Mouse (Mus musculus) bone marrow macrophage, adult 2 months (primary cell): ENCODE measurements around the gene Traip. TPM values are rescaled to one million over a fixed set of nuclear protein-coding genes. Genes with fewer than 3 reads are reported as not detected.

Source experiments
- H3K27ac ChIP-seq: 2 replicates; pipeline ENCODE4 v1.5.1; 2012; ENCODE audit warnings: low read depth, low read length; ENCODE audit not compliant: insufficient read depth
- H3K4me1 ChIP-seq: 2 replicates; pipeline ENCODE4 v1.6.1; 2012; ENCODE audit warnings: low read length; ENCODE audit not compliant: control insufficient read depth, insufficient read depth
- H3K4me3 ChIP-seq: 2 replicates; pipeline ENCODE4 v1.5.1; 2012; ENCODE audit warnings: mild to moderate bottlenecking, low read length, moderate library complexity; ENCODE audit not compliant: insufficient read depth
- CTCF ChIP-seq: IDR thresholded peaks from 2 replicates; pipeline ENCODE4 v1.5.1; 2012; ENCODE audit warnings: low read depth, mild to moderate bottlenecking, low read length, moderate library complexity
- POLR2A ChIP-seq: IDR thresholded peaks from 2 replicates; pipeline ENCODE4 v1.6.1; 2012; ENCODE audit warnings: mild to moderate bottlenecking, low read depth, low read length, borderline replicate concordance
- polyA plus RNA-seq: library from polyadenylated mRNA; stranded (reverse); fragments of >200 nt; gene quantifications from 2 replicates; pipeline ENCODE4 v1.2.4, GENCODE M21; 2012; ENCODE audit not compliant: missing spikeins, insufficient read depth, insufficient read length

The Traip gene
- polyA plus RNA-seq, 1 experiment: 5.0 TPM

DNA sequence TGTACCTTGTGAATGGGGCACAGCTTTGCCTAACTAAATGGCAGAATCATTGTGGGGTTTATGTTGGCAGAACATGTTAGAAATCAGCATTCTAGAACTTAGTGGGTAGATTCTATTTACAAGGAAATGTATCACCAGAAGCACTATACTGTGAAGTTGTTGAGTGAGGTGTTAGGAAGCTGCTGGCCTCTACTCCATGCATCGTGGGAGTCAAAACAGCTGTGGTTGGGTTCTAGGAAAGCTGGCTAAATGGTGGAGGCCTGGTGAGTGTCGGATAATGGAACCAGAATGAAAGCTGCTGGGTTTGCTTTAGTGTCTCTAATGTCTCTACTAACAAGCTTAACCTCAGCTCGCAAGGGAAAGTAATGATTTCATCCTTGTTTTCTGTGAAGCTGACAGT lies 67.2 kb downstream of the Traip start:
- Histone ChIP-seq H3K27ac (no peak overlapping the region), H3K4me1 (0 out of 2 replicates have a peak, but pooled peaks cover 5% of the 10 kb centered on the region), H3K4me3 (no peak overlapping the region)
- no peak for TF ChIP-seq POLR2A

DNA sequence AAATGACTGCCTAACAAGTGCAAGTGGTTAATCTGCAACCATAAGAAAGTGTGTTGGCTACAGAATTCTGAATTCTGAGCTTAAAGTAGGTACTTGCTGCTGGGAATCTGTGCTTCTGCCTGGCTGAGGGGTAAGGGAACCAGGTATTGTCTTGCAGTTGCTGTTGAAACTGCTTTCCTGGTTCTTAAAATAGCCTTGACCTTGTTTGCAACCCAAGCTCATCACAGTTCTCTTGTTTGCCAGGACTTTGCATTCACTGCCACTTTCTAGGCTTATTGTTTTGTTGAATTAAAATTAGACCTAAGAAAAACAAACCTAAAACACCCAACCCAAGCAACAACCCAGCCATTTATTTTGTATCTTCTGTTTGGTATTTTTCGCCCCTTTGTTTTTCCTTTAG lies 70.8 kb downstream of the Traip start:
- Histone ChIP-seq H3K4me3 (no peak overlapping the region), H3K4me1 (0 out of 2 replicates have a peak, but pooled peaks cover 5% of the 10 kb centered on the region), H3K27ac (no peak overlapping the region)
- no peak for TF ChIP-seq CTCF
- TF ChIP-seq POLR2A: no peak

Other genes starting within 250 kb of the Traip start
- not detected in 2 replicates for gene Sema3f, start 239.7 kb upstream of the Traip start, polyA plus RNA-seq
- 177 and 178 TPM in 2 replicates for gene Rbm5, start 179.1 kb upstream of the Traip start, polyA plus RNA-seq
- gene Rbm6, start 76.9 kb upstream of the Traip start, polyA plus RNA-seq: 73.5 and 87.0 TPM in 2 replicates
- gene Mon1a, start 62.0 kb upstream of the Traip start, polyA plus RNA-seq: 11.4 and 15.3 TPM in 2 replicates
- not detected in 2 replicates for gene Mst1r, start 43.3 kb upstream of the Traip start, polyA plus RNA-seq
- gene Actl11, start 21.7 kb upstream of the Traip start, polyA plus RNA-seq: not detected in 2 replicates
- gene Camkv, start 14.5 kb upstream of the Traip start, polyA plus RNA-seq: not detected in 2 replicates
- 157 and 173 TPM in 2 replicates for gene Uba7, start 25.4 kb downstream of the Traip start, polyA plus RNA-seq
- 1.3 TPM in 2 replicates for gene Gm20661, start 32.9 kb downstream of the Traip start, polyA plus RNA-seq
- 13.7 and 18.2 TPM in 2 replicates for gene Inka1, start 35.7 kb downstream of the Traip start, polyA plus RNA-seq
- gene Cdhr4, start 42.4 kb downstream of the Traip start, polyA plus RNA-seq: 5.2 TPM in 1 of 2 replicates, not detected in the other
- gene Gm20662, start 46.2 kb downstream of the Traip start, polyA plus RNA-seq: 6.2 TPM in 1 of 2 replicates, not detected in the other
- 72.6 and 79.8 TPM in 2 replicates for gene Ip6k1, start 52.4 kb downstream of the Traip start, polyA plus RNA-seq
- 6.7 and 7.1 TPM in 2 replicates for gene Gmppb, start 99.1 kb downstream of the Traip start, polyA plus RNA-seq
- 0.79 and 1.0 TPM in 2 replicates for gene Amigo3, start 103.0 kb downstream of the Traip start, polyA plus RNA-seq
- gene Mst1, start 130.3 kb downstream of the Traip start, polyA plus RNA-seq: not detected in 2 replicates
- gene Rnf123, start 133.2 kb downstream of the Traip start, polyA plus RNA-seq: 23.5 and 24.9 TPM in 2 replicates
- 52.2 and 52.7 TPM in 2 replicates for gene Apeh, start 144.5 kb downstream of the Traip start, polyA plus RNA-seq
- gene Bsn, start 240.2 kb downstream of the Traip start, polyA plus RNA-seq: 2.5 and 3.0 TPM in 2 replicates